Mouse (Mus musculus) embryonic fibroblast, embryonic 13.5 days (primary cell): ENCODE data around the gene Erc2.

Experiments
- CTCF ChIP-seq: IDR thresholded peaks from 2 replicates; pipeline ENCODE4 v1.5.1; 2011; ENCODE audit warnings: mild to moderate bottlenecking, control low read depth, low read length, moderate library complexity, borderline replicate concordance; ENCODE audit not compliant: insufficient read depth
- POLR2A ChIP-seq: IDR thresholded peaks from 2 replicates; pipeline ENCODE4 v1.6.1; 2011; ENCODE audit warnings: low read depth, mild to moderate bottlenecking, control low read depth, low read length, moderate library complexity

GRCm38 (mm10) chr14:27785562-27785961, 163.3 kb downstream of the Erc2 start:
- no peak for TF ChIP-seq POLR2A
- no peak for TF ChIP-seq CTCF
